Comparison of ENCODE assay signal across 14 mouse cellular contexts in genomic region chr8:84223322-84224029, GRCm38 (mm10). TPM values are rescaled to one million over a fixed set of nuclear protein-coding genes. Genes with fewer than 3 reads are reported as not detected.
A peak's percentile ranks its signal among the peaks of the same experiment; 100 is the strongest.
DNase-seq lines count a peak whose midpoint lies in the region; ATAC-seq and TF ChIP-seq lines count a peak whose summit lies in the region.
"Had no signal": no experiment of that assay in that cellular context is flagged by ENCODE, and none has a peak within 500 bp of the region (broad histone marks: within the 10 kb centered on the region; RNA-seq: fewer than 3 reads in every experiment).

No protein-coding gene starts in this region.

- DNase-seq in forebrain, embryonic 14.5 days (ENCODE audit: low spot score): no peak
- no peak for DNase-seq in liver, embryonic 11.5 days (ENCODE audit: low spot score)
- DNase-seq in brain, adult 2 months (ENCODE audit: low read depth, low spot score): peak; percentile 50
- no peak for DNase-seq in urinary bladder, postnatal 36 days (ENCODE audit: low spot score in 2 of 2)
- DNase-seq in cerebellum, postnatal 25 days: no peak
- DNase-seq: lung, adult 18-20 months; right cerebral cortex, postnatal 25 days had no signal

- H3K4me2 ChIP-seq in forebrain, embryonic 13.5 days: no peak overlapping the region
- H3K4me2 ChIP-seq in forebrain, embryonic 14.5 days (ENCODE audit: low read length): no peak overlapping the region
- H3K4me2 ChIP-seq in liver, embryonic 11.5 days: no peak overlapping the region
- H3K4me2 ChIP-seq in liver, embryonic 12.5 days: no peak overlapping the region
- H3K4me2 ChIP-seq: heart, embryonic 15.5 days had no signal

- TF ChIP-seq POLR2A in ES-Bruce4 (IDR thresholded peaks at IDR 0.05; ENCODE audit: insufficient read depth, low read length): no peak

- peaks cover 98% of the 10 kb centered on the region for H3K36me3 ChIP-seq in forebrain, embryonic 13.5 days (ENCODE audit: poor library complexity, severe bottlenecking)
- peaks cover 96% of the 10 kb centered on the region for H3K36me3 ChIP-seq in forebrain, embryonic 14.5 days (ENCODE audit: control insufficient read depth, insufficient read depth, low read length)
- H3K36me3 ChIP-seq in liver, embryonic 11.5 days (ENCODE audit: control insufficient read depth, insufficient read depth, low read length): peaks cover 28% of the 10 kb centered on the region
- H3K36me3 ChIP-seq in liver, embryonic 12.5 days: peaks cover 72% of the 10 kb centered on the region
- peaks cover 16% of the 10 kb centered on the region for H3K36me3 ChIP-seq in ES-Bruce4 (ENCODE audit: control insufficient read depth, insufficient read depth, low read length, poor library complexity, severe bottlenecking)

- no peaks in the 10 kb centered on the region for H3K9me3 ChIP-seq in forebrain, embryonic 13.5 days (replicated peaks)
- no peaks in the 10 kb centered on the region for H3K9me3 ChIP-seq in forebrain, embryonic 14.5 days (replicated peaks; ENCODE audit: control insufficient read depth, low read length)
- H3K9me3 ChIP-seq in liver, embryonic 11.5 days (ENCODE audit: control insufficient read depth, low read length): no peaks in the 10 kb centered on the region
- H3K9me3 ChIP-seq in liver, embryonic 12.5 days (replicated peaks): no peaks in the 10 kb centered on the region
- no peaks in the 10 kb centered on the region for H3K9me3 ChIP-seq in ES-Bruce4 (replicated peaks; ENCODE audit: control insufficient read depth, insufficient read depth, low read length, poor library complexity, severe bottlenecking)
- H3K9me3 ChIP-seq: heart, embryonic 15.5 days; midbrain, embryonic 10.5 days had no signal

- no peak for TF ChIP-seq EP300 in ES-Bruce4 (IDR thresholded peaks at IDR 0.05; ENCODE audit: insufficient read depth, low read depth, low read length)

- WGBS in forebrain, embryonic 13.5 days: 80% methylated on average over 21 of the region's 21 CpGs
- WGBS in forebrain, embryonic 14.5 days: 75% methylated on average over 21 of the region's 21 CpGs
- WGBS in liver, embryonic 11.5 days: 83% methylated on average over 21 of the region's 21 CpGs
- 80% methylated on average over 21 of the region's 21 CpGs for WGBS in liver, embryonic 12.5 days (ENCODE audit: insufficient replicate concordance)

- no peak overlapping the region for H3K9ac ChIP-seq in forebrain, embryonic 13.5 days
- no peak overlapping the region for H3K9ac ChIP-seq in forebrain, embryonic 14.5 days (ENCODE audit: low read length)
- H3K9ac ChIP-seq in liver, embryonic 11.5 days (ENCODE audit: low read depth, low read length): no peak overlapping the region
- H3K9ac ChIP-seq in liver, embryonic 12.5 days: no peak overlapping the region
- peak overlapping the region; percentile 30 for H3K9ac ChIP-seq in ES-Bruce4 (ENCODE audit: low read depth, poor library complexity, severe bottlenecking)
- H3K9ac ChIP-seq: heart, embryonic 15.5 days had no signal

- H3K4me3 ChIP-seq in forebrain, embryonic 13.5 days: no peak overlapping the region
- H3K4me3 ChIP-seq in forebrain, embryonic 14.5 days (ENCODE audit: low read depth, low read length): no peak overlapping the region
- no peak overlapping the region for H3K4me3 ChIP-seq in liver, embryonic 11.5 days (ENCODE audit: low read depth, low read length)
- H3K4me3 ChIP-seq in liver, embryonic 12.5 days: no peak overlapping the region
- H3K4me3 ChIP-seq in ES-Bruce4 (ENCODE audit: low read depth, low read length): peak overlapping the region; percentile 53
- H3K4me3 ChIP-seq: heart, embryonic 15.5 days; midbrain, embryonic 10.5 days had no signal

- H3K4me1 ChIP-seq in forebrain, embryonic 13.5 days: no peaks in the 10 kb centered on the region
- H3K4me1 ChIP-seq in forebrain, embryonic 14.5 days (ENCODE audit: control insufficient read depth, insufficient read depth, low read length): no peaks in the 10 kb centered on the region
- H3K4me1 ChIP-seq in liver, embryonic 11.5 days (replicated peaks; ENCODE audit: control insufficient read depth, insufficient read depth, low read length): peaks cover 7% of the 10 kb centered on the region
- H3K4me1 ChIP-seq in liver, embryonic 12.5 days: peaks cover 21% of the 10 kb centered on the region
- peaks cover 4% of the 10 kb centered on the region for H3K4me1 ChIP-seq in ES-Bruce4 (ENCODE audit: control insufficient read depth, insufficient read depth, low read length)
- H3K4me1 ChIP-seq: heart, embryonic 15.5 days; midbrain, embryonic 10.5 days had no signal

- no peak for TF ChIP-seq CTCF in ES-Bruce4 (IDR thresholded peaks at IDR 0.05; ENCODE audit: low read depth, low read length)

- no peaks in the 10 kb centered on the region for H3K27me3 ChIP-seq in forebrain, embryonic 13.5 days
- no peaks in the 10 kb centered on the region for H3K27me3 ChIP-seq in forebrain, embryonic 14.5 days (replicated peaks; ENCODE audit: control insufficient read depth, insufficient read depth, low read length)
- H3K27me3 ChIP-seq in liver, embryonic 11.5 days (replicated peaks; ENCODE audit: control insufficient read depth, insufficient read depth, low read length): no peaks in the 10 kb centered on the region
- H3K27me3 ChIP-seq in liver, embryonic 12.5 days (replicated peaks): no peaks in the 10 kb centered on the region
- no peaks in the 10 kb centered on the region for H3K27me3 ChIP-seq in ES-Bruce4 (ENCODE audit: control insufficient read depth, insufficient read depth, low read length, poor library complexity, severe bottlenecking)
- H3K27me3 ChIP-seq: heart, embryonic 15.5 days had no signal

- 0 out of 2 replicates have a peak, but pooled peaks have one; percentile 45 for ATAC-seq in forebrain, embryonic 13.5 days
- ATAC-seq in forebrain, embryonic 14.5 days: no peak
- peak; percentile 53; the same call in 1 of the 2 replicates for ATAC-seq in liver, embryonic 11.5 days (replicated peaks; ENCODE audit: low FRiP score)
- no peak for ATAC-seq in liver, embryonic 12.5 days
- ATAC-seq: activated CD4-positive, CD25-positive, alpha-beta regulatory T cell, adult 4 months; intestine, embryonic 16.5 days had no signal

- no peak overlapping the region for H3K27ac ChIP-seq in forebrain, embryonic 13.5 days
- H3K27ac ChIP-seq in forebrain, embryonic 14.5 days (ENCODE audit: low read depth, low read length): no peak overlapping the region
- no peak overlapping the region for H3K27ac ChIP-seq in liver, embryonic 11.5 days (ENCODE audit: low read depth, low read length)
- no peak overlapping the region for H3K27ac ChIP-seq in liver, embryonic 12.5 days
- peak overlapping the region; percentile 9; the same call in 1 of the 2 replicates for H3K27ac ChIP-seq in ES-Bruce4 (ENCODE audit: insufficient read depth, low read length)
- H3K27ac ChIP-seq: heart, embryonic 15.5 days; midbrain, embryonic 10.5 days had no signal

RNA-seq across cellular contexts. Expression of gene Zswim4, which starts 13.4 kb away (rescaled TPM):
- polyA plus RNA-seq in forebrain, embryonic 13.5 days (2015; fragmentation: Nextera tagmentation; extraction: Ambion mirVana): 43.1 and 44.0 TPM in 2 replicates
- 22.6 and 26.9 TPM in 2 replicates for polyA plus RNA-seq in forebrain, embryonic 14.5 days (2014; fragmentation: Nextera tagmentation; extraction: Ambion mirVana)
- 7.9 and 9.1 TPM in 2 replicates for polyA plus RNA-seq in liver, embryonic 11.5 days (2014; fragmentation: Nextera tagmentation; extraction: Ambion mirVana)
- polyA plus RNA-seq in liver, embryonic 12.5 days (2016; fragmentation: Nextera tagmentation; extraction: Ambion mirVana): 3.6 and 5.0 TPM in 2 replicates
- 14.8 and 15.4 TPM in 2 replicates for polyA plus RNA-seq in ES-Bruce4 (2011; ENCODE audit: insufficient read depth, insufficient read length, low read depth, missing spikeins)

RNA-seq across cellular contexts. Expression of gene D8Ertd738e, which starts 26.0 kb away (rescaled TPM):
- 294 and 310 TPM in 2 replicates for polyA plus RNA-seq in forebrain, embryonic 13.5 days (2015; fragmentation: Nextera tagmentation; extraction: Ambion mirVana)
- polyA plus RNA-seq in forebrain, embryonic 14.5 days (2014; fragmentation: Nextera tagmentation; extraction: Ambion mirVana): 266 and 329 TPM in 2 replicates
- 323 and 339 TPM in 2 replicates for polyA plus RNA-seq in liver, embryonic 11.5 days (2014; fragmentation: Nextera tagmentation; extraction: Ambion mirVana)
- 249 and 259 TPM in 2 replicates for polyA plus RNA-seq in liver, embryonic 12.5 days (2016; fragmentation: Nextera tagmentation; extraction: Ambion mirVana)
- 90.6 and 92.0 TPM in 2 replicates for polyA plus RNA-seq in ES-Bruce4 (2011; ENCODE audit: insufficient read depth, insufficient read length, low read depth, missing spikeins)

RNA-seq across cellular contexts. Expression of gene Mri1, which starts 33.6 kb away (rescaled TPM):
- polyA plus RNA-seq in forebrain, embryonic 13.5 days (2015; fragmentation: Nextera tagmentation; extraction: Ambion mirVana): 57.3 and 64.1 TPM in 2 replicates
- 43.6 and 48.8 TPM in 2 replicates for polyA plus RNA-seq in forebrain, embryonic 14.5 days (2014; fragmentation: Nextera tagmentation; extraction: Ambion mirVana)
- 92.2 and 95.9 TPM in 2 replicates for polyA plus RNA-seq in liver, embryonic 11.5 days (2014; fragmentation: Nextera tagmentation; extraction: Ambion mirVana)
- polyA plus RNA-seq in liver, embryonic 12.5 days (2016; fragmentation: Nextera tagmentation; extraction: Ambion mirVana): 55.4 and 63.1 TPM in 2 replicates
- polyA plus RNA-seq in ES-Bruce4 (2011; ENCODE audit: insufficient read depth, insufficient read length, low read depth, missing spikeins): 37.1 and 38.0 TPM in 2 replicates

RNA-seq across cellular contexts. Expression of gene Nanos3, which starts 38.5 kb away (rescaled TPM):
- polyA plus RNA-seq in forebrain, embryonic 13.5 days (2015; fragmentation: Nextera tagmentation; extraction: Ambion mirVana): 4.7 and 6.5 TPM in 2 replicates
- 4.5 and 8.3 TPM in 2 replicates for polyA plus RNA-seq in forebrain, embryonic 14.5 days (2014; fragmentation: Nextera tagmentation; extraction: Ambion mirVana)
- 1.2 and 1.8 TPM in 2 replicates for polyA plus RNA-seq in liver, embryonic 11.5 days (2014; fragmentation: Nextera tagmentation; extraction: Ambion mirVana)
- 0.61 and 1.3 TPM in 2 replicates for polyA plus RNA-seq in liver, embryonic 12.5 days (2016; fragmentation: Nextera tagmentation; extraction: Ambion mirVana)
- polyA plus RNA-seq in ES-Bruce4 (2011; ENCODE audit: insufficient read depth, insufficient read length, low read depth, missing spikeins): 3.0 and 4.3 TPM in 2 replicates

RNA-seq across cellular contexts. Expression of gene Ccdc130, which starts 46.7 kb away (rescaled TPM):
- polyA plus RNA-seq in forebrain, embryonic 13.5 days (2015; fragmentation: Nextera tagmentation; extraction: Ambion mirVana): 26.8 and 28.9 TPM in 2 replicates
- 27.6 and 28.9 TPM in 2 replicates for polyA plus RNA-seq in forebrain, embryonic 14.5 days (2014; fragmentation: Nextera tagmentation; extraction: Ambion mirVana)
- polyA plus RNA-seq in liver, embryonic 11.5 days (2014; fragmentation: Nextera tagmentation; extraction: Ambion mirVana): 16.0 and 20.1 TPM in 2 replicates
- 9.5 and 10.4 TPM in 2 replicates for polyA plus RNA-seq in liver, embryonic 12.5 days (2016; fragmentation: Nextera tagmentation; extraction: Ambion mirVana)
- 21.3 and 25.7 TPM in 2 replicates for polyA plus RNA-seq in ES-Bruce4 (2011; ENCODE audit: insufficient read depth, insufficient read length, low read depth, missing spikeins)

Comparison
In these comparisons a context has a peak if more than half of its experiments do, and no peak if none do; other contexts are left out.
1. ATAC-seq: peak in forebrain, embryonic 13.5 days (single experiment) and liver, embryonic 11.5 days (single experiment); none in forebrain, embryonic 14.5 days (single experiment) and liver, embryonic 12.5 days (single experiment).